9 mouse cellular contexts compared by ENCODE assay signal in genomic region chrX:16817261-16817769, GRCm38 (mm10). TPM values are rescaled to one million over a fixed set of nuclear protein-coding genes. Genes with fewer than 3 reads are reported as not detected.
DNase-seq lines count a peak whose midpoint lies in the region; ATAC-seq and TF ChIP-seq lines count a peak whose summit lies in the region.
"Had no signal": no experiment of that assay in that cellular context is flagged by ENCODE, and none has a peak within 500 bp of the region (broad histone marks: within the 10 kb centered on the region; RNA-seq: fewer than 3 reads in every experiment).

Maob (minus strand) TSS chrX:16817366.

- ATAC-seq in hindbrain, embryonic 12.5 days (ENCODE audit: low FRiP score): no peak
- peak; percentile 34 for ATAC-seq in megakaryocyte progenitor cell, adult 5-6 weeks (replicated peaks; ENCODE audit: poor library complexity)
- peak; percentile 80; the same call in 1 of the 2 replicates for ATAC-seq in stomach, embryonic 16.5 days (ENCODE audit: insufficient read depth, low FRiP score)
- ATAC-seq in erythroid progenitor cell, adult 5-6 weeks (replicated peaks; ENCODE audit: low FRiP score, poor library complexity, severe bottlenecking): no peak

- 0 out of 2 replicates have a peak within 1 kb of the TSS, but pooled peaks have one; percentile 36 for H3K9ac ChIP-seq in ES-Bruce4 (ENCODE audit: low read depth, poor library complexity, severe bottlenecking)
- H3K9ac ChIP-seq in hindbrain, embryonic 12.5 days: no peak within 1 kb of the TSS
- peak within 1 kb of the TSS; percentile 47 for H3K9ac ChIP-seq in stomach, embryonic 16.5 days (ENCODE audit: low read length)

- peak within 1 kb of the TSS; percentile 57 for H3K4me3 ChIP-seq in ES-Bruce4 (ENCODE audit: low read depth, low read length)
- H3K4me3 ChIP-seq in hindbrain, embryonic 12.5 days: peak within 1 kb of the TSS; percentile 25
- H3K4me3 ChIP-seq in stomach, embryonic 16.5 days (replicated peaks; ENCODE audit: low read length): peak within 1 kb of the TSS; percentile 39
- H3K4me3 ChIP-seq: myocyte had no signal

- DNase-seq in adrenal gland, postnatal 10 days: peak; percentile 46
- DNase-seq in gastrocnemius, adult 18-20 months (ENCODE audit: low spot score): peak; percentile 23
- no peak for DNase-seq in left cerebral cortex, postnatal 25 days (ENCODE audit: low spot score in 2 of 2)

- no peaks in the 10 kb centered on the region for H3K4me1 ChIP-seq in ES-Bruce4 (ENCODE audit: control insufficient read depth, insufficient read depth, low read length)
- H3K4me1 ChIP-seq in hindbrain, embryonic 12.5 days: no peaks in the 10 kb centered on the region
- H3K4me1 ChIP-seq in stomach, embryonic 16.5 days (ENCODE audit: control insufficient read depth, insufficient read depth, low read length): no peaks in the 10 kb centered on the region

- H3K27me3 ChIP-seq in ES-Bruce4 (ENCODE audit: control insufficient read depth, insufficient read depth, low read length, poor library complexity, severe bottlenecking): no peaks in the 10 kb centered on the region
- no peaks in the 10 kb centered on the region for H3K27me3 ChIP-seq in hindbrain, embryonic 12.5 days
- H3K27me3 ChIP-seq in stomach, embryonic 16.5 days (ENCODE audit: control insufficient read depth, insufficient read depth, low read length): no peaks in the 10 kb centered on the region

- no peak for TF ChIP-seq EP300 in ES-Bruce4 (IDR thresholded peaks at IDR 0.05; ENCODE audit: insufficient read depth, low read depth, low read length)

- peak within 1 kb of the TSS; percentile 48 for H3K4me2 ChIP-seq in hindbrain, embryonic 12.5 days (replicated peaks)
- peak within 1 kb of the TSS; percentile 49 for H3K4me2 ChIP-seq in stomach, embryonic 16.5 days (ENCODE audit: low read depth, low read length)

- TF ChIP-seq CTCF in ES-Bruce4 (IDR thresholded peaks at IDR 0.05; ENCODE audit: low read depth, low read length): no peak

- no peaks in the 10 kb centered on the region for H3K36me3 ChIP-seq in ES-Bruce4 (ENCODE audit: control insufficient read depth, insufficient read depth, low read length, poor library complexity, severe bottlenecking)
- no peaks in the 10 kb centered on the region for H3K36me3 ChIP-seq in hindbrain, embryonic 12.5 days
- no peaks in the 10 kb centered on the region for H3K36me3 ChIP-seq in stomach, embryonic 16.5 days (ENCODE audit: control insufficient read depth, insufficient read depth, low read length)

- intact Hi-C loops in left cerebral cortex, postnatal 25 days (cut with DNase I): no loop called here

- no peak for TF ChIP-seq POLR2A in ES-Bruce4 (IDR thresholded peaks at IDR 0.05; ENCODE audit: insufficient read depth, low read length)

- no peaks in the 10 kb centered on the region for H3K9me3 ChIP-seq in ES-Bruce4 (replicated peaks; ENCODE audit: control insufficient read depth, insufficient read depth, low read length, poor library complexity, severe bottlenecking)
- no peaks in the 10 kb centered on the region for H3K9me3 ChIP-seq in hindbrain, embryonic 12.5 days (replicated peaks)
- H3K9me3 ChIP-seq in stomach, embryonic 16.5 days (replicated peaks; ENCODE audit: control insufficient read depth, low read length): no peaks in the 10 kb centered on the region

- no peak within 1 kb of the TSS for H3K27ac ChIP-seq in ES-Bruce4 (ENCODE audit: insufficient read depth, low read length)
- no peak within 1 kb of the TSS for H3K27ac ChIP-seq in hindbrain, embryonic 12.5 days
- no peak within 1 kb of the TSS for H3K27ac ChIP-seq in stomach, embryonic 16.5 days (ENCODE audit: low read length)

- 14% methylated on average over 16 of the region's 18 CpGs for WGBS in hindbrain, embryonic 12.5 days
- WGBS in stomach, embryonic 16.5 days: 18% methylated on average over 16 of the region's 18 CpGs

RNA-seq across cellular contexts. Expression of gene Maob, which starts in this region (rescaled TPM):
- 1.8 and 2.7 TPM in 2 replicates for polyA plus RNA-seq in ES-Bruce4 (2011; ENCODE audit: insufficient read depth, insufficient read length, low read depth, missing spikeins)
- 10 to 100 TPM; 24.5 to 33.7 TPM for total RNA-seq in adrenal gland, postnatal 10 days (2021)
- total RNA-seq in gastrocnemius, adult 18-20 months (2021): 10 to 100 TPM; 15.3 to 22.0 TPM
- 4.5 and 7.6 TPM in 2 replicates for polyA plus RNA-seq in hindbrain, embryonic 12.5 days (2016; fragmentation: Nextera tagmentation; extraction: Ambion mirVana)
- total RNA-seq in left cerebral cortex, postnatal 25 days (2021): 10 to 100 TPM; 12.4 to 15.6 TPM
- total RNA-seq in megakaryocyte progenitor cell, adult 5-6 weeks (2015): 0.42 TPM in 1 of 2 replicates, not detected in the other
- 0.07 TPM in 1 of 2 replicates, not detected in the other for total RNA-seq in megakaryocyte progenitor cell, adult 5-6 weeks (2017)
- polyA plus RNA-seq in stomach, embryonic 16.5 days (2015; fragmentation: Nextera tagmentation; extraction: Ambion mirVana): 47.6 and 50.2 TPM in 2 replicates
- total RNA-seq in erythroid progenitor cell, adult 5-6 weeks (2015; ENCODE audit: low replicate concordance): not detected in 2 replicates
- total RNA-seq in erythroid progenitor cell, adult 5-6 weeks (2017; ENCODE audit: low replicate concordance): not detected in 2 replicates

Comparison
In these comparisons a context has a peak if more than half of its experiments do, and no peak if none do; other contexts are left out.
1. RNA of gene Maob (total RNA-seq): 24.5 to 33.7 TPM in adrenal gland, postnatal 10 days, 15.3 to 22.0 TPM in gastrocnemius, adult 18-20 months and 12.4 to 15.6 TPM in left cerebral cortex, postnatal 25 days; 0.07 to 0.42 TPM in megakaryocyte progenitor cell, adult 5-6 weeks and not detected in erythroid progenitor cell, adult 5-6 weeks; every median in the first group is over 4 times any median in the second.
2. Peak in ATAC-seq in megakaryocyte progenitor cell, adult 5-6 weeks; RNA of the gene not detected or under 1 TPM.
3. DNase-seq: peak in adrenal gland, postnatal 10 days (single experiment) and gastrocnemius, adult 18-20 months (single experiment); none in left cerebral cortex, postnatal 25 days (0 of 2).
4. Peak in every context shown above with its lines, with median percentiles within 50 percentile points of each other: H3K4me3 ChIP-seq.